Mouse (Mus musculus): ENCODE measurements around the gene Tmem164. TPM values are rescaled to one million over a fixed set of nuclear protein-coding genes. Genes with fewer than 3 reads are reported as not detected.

The Tmem164 gene
- total RNA-seq, 4 experiments from 2014 or later, result 17.1 to 20.2 (median 19.3) TPM

DNA sequence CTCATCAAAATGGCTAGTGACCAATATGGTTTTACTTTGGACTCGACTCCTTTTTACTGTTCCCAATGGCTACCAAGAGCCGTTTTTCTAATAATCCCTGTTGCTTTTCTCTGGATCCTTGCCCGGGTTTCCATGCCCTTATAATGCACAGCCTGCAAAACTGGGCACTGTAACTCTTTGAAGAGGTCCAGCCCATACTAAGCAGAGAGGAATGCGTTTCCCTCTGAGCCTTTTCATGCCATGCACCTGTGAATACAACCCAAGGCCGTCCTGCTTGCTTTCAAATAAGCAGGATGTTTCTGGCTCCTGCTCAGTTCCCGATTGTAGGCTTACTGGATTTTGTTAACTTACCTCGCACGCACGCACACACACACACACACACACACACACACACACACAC, 7.3 kb downstream of the Tmem164 start:
- DNase-seq (ENCODE audit: low spot score), result no peak

- DNase-seq (ENCODE audit: low spot score), result no peak
Observed at GRCm38 (mm10) chrX:142693256-142693655, 12.1 kb downstream of the Tmem164 start.

- DNase-seq (ENCODE audit: low spot score), result no peak
Observed at GRCm38 (mm10) chrX:142694338-142694737, 13.1 kb downstream of the Tmem164 start.

DNA sequence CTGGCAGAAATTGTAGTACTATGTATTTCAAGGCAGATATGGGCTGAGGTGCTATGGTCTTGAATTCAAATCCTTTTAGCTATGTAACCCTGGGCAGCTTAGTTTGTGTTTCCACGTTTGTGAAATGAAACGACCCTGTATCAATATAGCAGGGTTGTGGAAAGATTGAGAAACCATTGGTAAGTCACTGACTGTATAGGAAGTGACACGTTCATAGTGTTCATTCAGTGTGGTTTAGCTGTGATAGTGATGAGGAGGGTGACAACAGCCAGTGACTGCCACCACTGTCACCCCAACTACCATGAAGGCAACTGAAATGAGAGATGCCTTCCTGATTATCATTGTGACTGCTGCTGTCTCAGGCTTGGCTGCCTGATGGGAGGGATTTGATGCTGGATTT, 13.7 kb downstream of the Tmem164 start:
- no peak for DNase-seq (ENCODE audit: low spot score)

- DNase-seq (ENCODE audit: low spot score), result no peak
Observed at GRCm38 (mm10) chrX:142696789-142697188, 15.6 kb downstream of the Tmem164 start.

- no peak for DNase-seq (ENCODE audit: low spot score)
Observed at GRCm38 (mm10) chrX:142697545-142698204, 16.5 kb downstream of the Tmem164 start.

DNA sequence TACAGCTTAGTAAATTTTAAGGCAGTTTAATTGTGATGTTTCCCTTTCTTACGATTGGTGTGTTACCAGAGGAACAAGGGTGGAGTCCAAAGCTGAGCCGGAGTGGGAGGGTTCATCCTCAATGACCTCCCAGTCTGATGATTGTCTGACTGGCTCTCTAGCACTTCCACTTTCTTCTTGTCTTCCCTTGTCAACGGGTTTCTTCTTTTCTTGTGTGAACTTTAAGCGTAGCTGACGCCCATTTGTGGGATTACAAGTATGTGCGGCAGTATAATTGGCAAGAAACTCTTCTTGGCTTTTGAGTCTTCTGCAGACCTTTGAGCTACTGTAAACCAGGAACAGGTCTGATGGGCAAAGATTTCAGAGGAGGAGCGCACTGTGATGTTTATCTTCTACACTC, 17.0 kb downstream of the Tmem164 start:
- DNase-seq (ENCODE audit: low spot score), result no peak

GRCm38 (mm10) chrX:142702094-142702493, 20.9 kb downstream of the Tmem164 start:
- no peak for DNase-seq (ENCODE audit: low spot score)

- no peak for DNase-seq (ENCODE audit: low spot score)
Observed at GRCm38 (mm10) chrX:142702566-142702965, 21.4 kb downstream of the Tmem164 start.

GRCm38 (mm10) chrX:142703953-142704352, 22.7 kb downstream of the Tmem164 start:
- DNase-seq (ENCODE audit: low spot score), result no peak

GRCm38 (mm10) chrX:142708257-142708656, 27.1 kb downstream of the Tmem164 start:
- DNase-seq (ENCODE audit: low spot score), result no peak

GRCm38 (mm10) chrX:142716014-142716413, 34.8 kb downstream of the Tmem164 start:
- no peak for DNase-seq (ENCODE audit: low spot score)

- DNase-seq (ENCODE audit: low spot score), result no peak
Observed at GRCm38 (mm10) chrX:142717958-142718478, 36.8 kb downstream of the Tmem164 start.

DNA sequence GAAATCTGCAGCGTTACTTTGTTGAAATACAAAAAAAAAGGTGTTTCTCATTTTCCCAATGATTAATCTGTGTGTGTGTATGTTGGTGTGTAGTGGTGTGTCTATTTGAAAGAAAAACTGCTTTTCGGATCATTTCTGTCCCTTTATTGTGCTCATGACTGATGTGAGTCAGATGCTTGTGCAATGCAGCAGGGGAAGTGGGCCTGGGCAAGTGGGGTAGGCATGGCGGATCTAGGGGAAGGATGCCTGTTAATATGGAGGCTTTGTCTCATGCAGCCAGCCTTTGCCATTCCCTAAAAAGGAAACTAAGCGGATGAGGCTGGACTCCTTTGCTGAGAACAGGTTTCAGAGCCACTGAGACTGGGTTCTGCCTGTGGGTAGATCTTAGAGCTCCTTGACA, 37.6 kb downstream of the Tmem164 start:
- DNase-seq (ENCODE audit: low spot score), result no peak

- no peak for DNase-seq (ENCODE audit: low spot score)
Observed at GRCm38 (mm10) chrX:142721897-142722296, 40.7 kb downstream of the Tmem164 start.

DNA sequence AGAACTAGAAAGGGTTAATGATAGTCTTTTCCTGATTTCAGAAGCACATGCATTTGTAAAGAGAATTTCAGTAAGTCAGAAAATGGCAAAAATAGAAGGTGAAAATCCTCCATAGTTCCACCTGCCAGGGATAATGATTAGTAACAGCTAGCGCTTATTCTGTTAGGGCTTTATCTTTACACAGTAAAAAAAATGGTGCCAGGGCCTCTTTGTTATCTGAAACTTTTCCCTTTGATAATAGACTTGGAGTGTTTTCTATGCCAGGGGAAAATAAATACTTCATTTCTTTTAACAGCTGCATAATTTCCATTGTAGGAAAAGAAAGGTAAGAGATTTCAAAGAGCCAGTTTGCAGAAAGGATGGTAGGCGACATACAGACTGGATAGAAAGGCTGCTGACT, 43.0 kb downstream of the Tmem164 start:
- no peak for DNase-seq (ENCODE audit: low spot score)

DNA sequence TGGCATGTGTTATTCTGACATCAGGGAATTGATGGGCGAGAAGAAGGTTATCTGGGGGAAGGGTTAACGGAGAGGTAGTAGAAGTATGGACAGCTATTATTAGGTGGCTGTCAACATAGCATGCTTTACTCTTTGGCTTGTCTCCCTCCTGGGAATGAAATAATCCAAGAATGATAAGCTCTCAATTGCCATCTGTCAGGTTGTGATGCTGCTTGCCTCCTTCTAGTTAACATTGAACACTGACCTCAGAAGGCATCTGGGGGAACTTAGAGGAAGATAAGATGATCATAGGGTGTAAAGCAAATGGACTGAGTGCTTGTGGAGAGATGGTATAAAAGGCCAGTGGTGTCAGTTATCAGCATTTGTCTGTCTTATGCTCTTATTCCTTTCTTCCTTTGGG, 44.4 kb downstream of the Tmem164 start:
- no peak for DNase-seq (ENCODE audit: low spot score)

DNA sequence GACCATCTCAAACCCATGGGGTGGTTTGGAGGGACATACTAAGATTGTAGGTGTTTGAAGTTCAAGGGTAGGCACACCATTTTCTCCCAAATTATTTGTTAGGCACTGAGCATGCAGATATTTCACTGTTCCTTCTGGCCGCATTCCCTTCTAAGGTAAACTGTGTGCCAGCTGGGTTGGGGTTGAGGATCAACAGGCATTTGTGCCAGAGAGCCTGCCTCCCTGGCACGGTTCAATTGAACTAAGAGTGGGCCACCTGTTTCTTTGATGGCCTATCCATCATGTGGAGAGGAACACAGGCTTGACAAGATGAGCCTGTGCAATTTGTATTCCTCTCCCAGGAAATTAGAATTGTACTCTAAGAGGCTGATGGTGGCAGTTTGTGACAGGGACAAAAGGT, 45.1 kb downstream of the Tmem164 start:
- DNase-seq (ENCODE audit: low spot score), result no peak

GRCm38 (mm10) chrX:142727847-142728246, 46.6 kb downstream of the Tmem164 start:
- DNase-seq (ENCODE audit: low spot score), result no peak

GRCm38 (mm10) chrX:142729040-142729439, 47.8 kb downstream of the Tmem164 start:
- DNase-seq (ENCODE audit: low spot score), result no peak

DNA sequence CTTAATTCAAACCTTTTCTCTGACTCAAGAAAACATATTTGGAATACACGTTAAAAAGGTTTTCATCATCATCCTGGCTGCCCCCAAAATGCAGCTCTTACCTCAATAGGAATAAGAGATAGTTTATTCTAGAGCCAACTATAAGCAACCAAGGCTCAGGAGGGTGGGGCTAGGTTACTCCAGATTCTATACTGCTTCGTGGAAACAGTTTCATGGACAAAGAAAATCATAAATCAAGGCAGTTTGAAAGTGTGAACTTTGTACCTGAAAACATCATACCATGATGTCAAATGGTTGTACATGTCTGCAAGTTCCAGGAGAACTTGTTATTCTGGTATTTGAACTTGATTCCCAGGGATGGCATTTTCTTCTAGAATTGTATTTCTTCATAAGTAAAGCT, 48.3 kb downstream of the Tmem164 start:
- no peak for DNase-seq (ENCODE audit: low spot score)

DNA sequence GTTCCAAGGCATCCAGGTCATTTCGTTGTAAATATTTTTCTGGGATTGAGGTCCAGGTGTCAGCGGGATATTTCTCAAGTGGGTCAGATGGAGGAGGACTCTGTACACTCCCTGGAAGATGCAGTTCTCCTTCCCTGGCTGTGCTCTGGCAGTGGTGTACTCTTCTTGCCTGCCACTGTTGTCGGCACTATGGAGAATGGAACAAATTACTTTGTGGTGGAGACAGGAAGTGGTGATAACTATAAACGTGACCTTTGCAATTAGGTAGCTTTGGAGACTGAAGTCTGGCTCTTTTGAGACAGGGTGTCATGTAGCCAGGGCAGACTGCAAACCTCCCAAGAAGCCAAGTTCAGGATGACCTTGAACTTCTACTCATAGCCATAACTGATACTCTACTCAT, 55.9 kb downstream of the Tmem164 start:
- no peak for DNase-seq (ENCODE audit: low spot score)

GRCm38 (mm10) chrX:142737719-142738118, 56.5 kb downstream of the Tmem164 start:
- peak; percentile 12 for DNase-seq (ENCODE audit: low spot score)

DNA sequence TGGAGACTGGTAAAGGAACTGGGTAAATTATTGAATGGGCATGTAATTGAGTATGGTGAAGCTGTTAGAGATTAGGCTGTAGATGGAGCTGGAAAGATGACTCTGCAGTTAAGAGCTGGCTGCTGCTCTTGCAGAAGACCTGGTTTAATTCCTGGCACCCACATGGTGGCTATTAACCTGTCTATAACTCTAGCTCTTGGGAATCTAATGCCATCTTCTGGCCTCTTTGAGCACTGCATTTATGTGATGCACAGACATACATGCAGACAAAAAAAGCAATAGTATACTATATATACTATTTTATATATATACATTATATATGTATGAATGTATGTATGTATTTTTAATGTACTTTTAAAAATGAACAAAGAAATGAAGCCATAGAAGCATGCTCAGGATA, 66.2 kb downstream of the Tmem164 start:
- no peak for DNase-seq (ENCODE audit: low spot score)
